Mouse (Mus musculus) cerebellum, adult 9-10 months (tissue): ENCODE measurements around the gene Il1b.

Experiments
- DNase-seq: peaks from one replicate; pipeline ENCODE4 v3.0.0; 2022

Il1b gene

GRCm38 (mm10) chr2:129371039-129371438, at the start of gene Il1b:
TSS of gene Il1b (minus strand) at chr2:129371139.
- DNase-seq = no peak

DNA sequence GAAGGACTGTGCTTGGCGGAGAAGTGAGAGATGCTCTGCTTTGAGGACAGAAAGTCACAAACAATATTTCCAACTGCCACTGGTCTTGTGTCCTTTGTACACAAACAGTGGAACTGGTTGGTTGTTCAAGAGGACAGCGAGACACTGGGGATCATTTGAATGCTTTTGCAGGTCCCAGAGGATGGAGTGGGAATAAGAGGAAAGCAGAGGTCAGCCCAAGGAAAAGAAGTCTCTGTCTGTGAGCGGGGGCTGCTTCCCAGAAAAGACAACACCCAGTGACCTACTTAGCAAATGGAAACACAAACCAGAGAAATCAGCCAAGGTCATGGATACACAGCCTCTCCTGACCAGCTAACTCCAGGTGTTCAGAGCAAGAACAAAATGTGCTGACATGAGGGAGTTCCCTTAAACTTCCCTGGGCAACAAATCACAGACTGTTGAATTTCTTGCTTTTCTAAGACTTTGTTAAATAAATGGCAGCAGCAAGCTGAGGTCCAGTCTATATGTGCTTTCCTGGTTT, 48.5 kb upstream of the Il1b start:
- DNase-seq = no peak

DNA sequence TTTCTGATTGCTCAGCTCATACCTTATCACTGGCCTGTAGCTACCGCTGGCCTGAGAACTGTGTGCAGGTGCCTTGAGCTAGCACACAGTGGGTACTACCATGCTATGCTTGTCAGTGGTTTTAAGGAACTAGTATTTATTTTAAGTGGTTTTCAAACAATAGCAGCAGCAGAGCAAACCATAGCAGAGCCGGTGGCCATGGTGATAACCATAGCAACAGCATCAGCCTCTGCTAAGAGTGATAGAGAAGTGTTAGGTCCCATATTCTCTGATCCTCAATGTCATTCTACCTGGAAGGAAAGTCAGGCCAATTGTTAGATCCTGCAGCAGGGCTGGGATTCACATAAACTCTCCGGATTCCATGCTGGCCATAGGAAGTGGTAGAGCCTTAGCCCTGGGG, 43.7 kb upstream of the Il1b start:
- no peak for DNase-seq

DNA sequence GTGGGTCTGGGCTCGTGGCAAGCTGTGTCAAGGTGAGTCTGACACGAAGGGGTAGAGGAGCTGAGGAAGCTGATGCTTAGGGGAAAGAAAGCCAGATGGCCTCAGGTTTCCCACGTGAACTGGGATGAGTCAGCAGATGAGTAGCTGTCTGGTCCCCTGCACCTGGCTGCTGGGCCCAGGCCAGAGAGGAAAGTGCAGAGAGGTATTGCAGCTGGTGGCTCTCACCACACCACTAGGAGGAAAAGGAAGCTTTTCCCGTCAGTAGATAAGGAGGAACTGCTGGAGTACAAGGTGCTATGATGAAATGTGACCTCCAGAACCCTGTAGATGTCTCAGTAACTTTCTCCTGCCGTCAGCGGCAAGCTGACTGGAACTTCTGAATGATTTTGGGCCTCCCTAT, 42.5 kb upstream of the Il1b start:
- DNase-seq = no peak

GRCm38 (mm10) chr2:129411651-129412050, 40.7 kb upstream of the Il1b start:
- no peak for DNase-seq

DNA sequence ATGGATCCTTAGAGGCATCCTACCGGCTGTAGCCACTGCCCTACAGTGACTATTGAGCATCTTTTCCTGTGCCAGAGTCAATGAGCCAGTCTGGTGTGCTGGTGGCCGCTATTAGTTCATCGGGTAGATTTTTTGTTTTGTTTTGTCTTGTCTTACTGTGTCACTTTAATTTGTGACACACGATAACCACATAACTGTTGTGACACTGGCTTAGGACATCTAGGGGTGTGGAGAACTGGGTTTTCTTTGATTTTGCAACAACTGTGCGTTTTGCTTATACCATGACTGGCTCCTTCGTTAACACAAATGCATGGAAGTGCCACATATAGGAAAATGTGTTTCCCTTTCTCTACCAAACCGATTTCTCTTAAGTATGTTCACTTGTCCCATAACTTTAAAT, 39.4 kb upstream of the Il1b start:
- no peak for DNase-seq

DNA sequence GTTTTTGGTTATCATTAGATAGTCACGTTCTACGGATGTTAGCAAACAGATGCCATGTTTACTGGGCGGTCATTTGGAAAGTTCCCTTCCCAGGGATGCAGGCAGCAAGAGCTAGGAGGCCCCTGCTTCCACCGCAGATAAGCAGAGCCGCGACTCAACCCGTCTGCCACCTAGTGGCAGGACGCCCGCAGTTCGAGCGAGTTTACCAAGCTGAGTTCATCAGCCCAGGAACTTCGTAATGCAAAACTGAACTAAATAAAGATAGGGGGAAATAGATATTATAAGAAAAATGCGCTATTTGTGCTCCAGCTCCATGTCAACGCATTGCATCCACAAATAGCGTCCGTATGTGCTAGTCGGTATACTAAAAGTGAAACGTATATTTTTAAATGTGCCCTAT, 37.5 kb upstream of the Il1b start:
- peak; percentile 52 for DNase-seq

GRCm38 (mm10) chr2:129407596-129407995, 36.7 kb upstream of the Il1b start:
- DNase-seq = no peak

DNA sequence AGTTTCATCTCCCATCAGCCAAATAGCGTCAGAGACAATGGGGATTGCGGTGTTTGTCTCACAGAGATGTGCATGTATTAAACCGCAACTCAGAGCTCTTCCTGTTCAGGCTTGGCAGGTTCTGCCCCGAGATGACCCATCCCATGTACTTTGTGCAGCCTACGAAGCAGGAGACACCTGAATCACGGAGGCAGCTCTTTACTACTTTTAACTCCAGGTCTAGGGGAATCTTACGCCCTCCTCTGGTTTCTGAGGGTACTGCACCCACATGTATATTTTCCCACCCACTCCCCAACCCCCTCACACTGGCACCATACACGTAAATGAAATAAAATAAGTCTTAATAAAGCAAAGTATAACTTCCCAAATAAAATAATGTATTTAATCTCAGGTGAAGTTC, 35.6 kb upstream of the Il1b start:
- no peak for DNase-seq

- no peak for DNase-seq
Observed at GRCm38 (mm10) chr2:129403786-129404185, 32.8 kb upstream of the Il1b start.

DNA sequence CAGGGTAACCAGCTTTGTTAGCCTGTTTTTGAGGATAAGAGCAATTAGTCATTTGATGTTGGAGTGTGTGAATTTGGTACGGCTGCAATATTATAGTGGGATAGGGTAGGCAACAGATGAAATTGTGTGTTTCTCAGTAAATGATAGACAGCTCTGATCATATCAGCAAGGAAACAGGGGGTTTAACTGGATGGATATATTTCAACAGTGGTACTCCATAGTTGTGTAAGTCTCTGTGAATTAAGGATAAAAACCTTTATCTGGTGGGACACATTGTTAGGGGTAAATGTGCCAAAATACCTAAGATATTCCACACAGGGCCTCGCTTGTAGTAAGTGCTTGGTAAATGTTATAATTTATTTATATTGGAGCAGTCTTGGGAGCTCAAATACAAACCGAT, 31.4 kb upstream of the Il1b start:
- no peak for DNase-seq

- no peak for DNase-seq
Observed at GRCm38 (mm10) chr2:129401803-129402202, 30.9 kb upstream of the Il1b start.

- DNase-seq = no peak
Observed at GRCm38 (mm10) chr2:129398176-129398575, 27.2 kb upstream of the Il1b start.

- DNase-seq = peak; percentile 4
Observed at GRCm38 (mm10) chr2:129393524-129393923, 22.6 kb upstream of the Il1b start.

- DNase-seq = no peak
Observed at GRCm38 (mm10) chr2:129390161-129390560, 19.2 kb upstream of the Il1b start.

- DNase-seq = no peak
Observed at GRCm38 (mm10) chr2:129389323-129389722, 18.4 kb upstream of the Il1b start.

DNA sequence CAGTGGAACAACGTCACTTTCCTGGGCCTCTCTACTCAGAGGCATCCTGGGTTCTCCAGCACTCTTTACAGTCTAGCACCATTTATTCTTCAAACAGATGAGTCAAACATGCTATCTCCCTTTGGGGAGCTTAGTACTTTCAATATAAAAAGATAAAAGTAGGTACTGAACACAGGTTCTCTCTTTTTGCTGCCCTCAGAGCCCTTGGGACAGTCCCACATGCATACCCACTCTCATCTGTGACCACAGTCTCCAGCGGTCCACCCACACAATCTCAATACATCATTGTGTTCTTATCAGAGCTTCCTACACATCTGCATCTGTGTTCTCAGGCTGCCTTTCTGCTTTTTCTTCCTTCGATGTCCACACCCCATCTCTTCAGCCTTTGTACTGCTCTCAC, 14.4 kb upstream of the Il1b start:
- no peak for DNase-seq

DNA sequence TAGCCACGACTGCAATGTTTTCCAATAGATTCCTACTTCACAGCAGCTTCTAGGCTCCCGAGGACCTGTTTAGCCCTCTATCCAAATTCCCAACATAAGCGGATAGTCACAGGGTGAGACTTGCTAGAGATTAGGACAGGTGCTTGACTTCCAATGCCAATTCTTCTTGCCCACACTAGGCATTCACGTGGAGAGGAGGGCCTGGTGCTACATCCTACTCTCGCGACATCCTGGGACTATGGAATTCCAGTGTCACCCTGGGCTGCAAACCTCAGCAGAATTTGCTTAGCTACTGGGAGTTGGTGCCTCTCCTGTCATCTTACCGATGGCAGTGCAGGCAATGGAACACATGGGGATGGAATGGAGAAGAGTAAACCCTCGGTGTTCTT, 13.3 kb upstream of the Il1b start:
- DNase-seq = no peak

GRCm38 (mm10) chr2:129383512-129384271, 12.8 kb upstream of the Il1b start:
- DNase-seq = no peak

GRCm38 (mm10) chr2:129380746-129381474, 10.0 kb upstream of the Il1b start:
- no peak for DNase-seq

DNA sequence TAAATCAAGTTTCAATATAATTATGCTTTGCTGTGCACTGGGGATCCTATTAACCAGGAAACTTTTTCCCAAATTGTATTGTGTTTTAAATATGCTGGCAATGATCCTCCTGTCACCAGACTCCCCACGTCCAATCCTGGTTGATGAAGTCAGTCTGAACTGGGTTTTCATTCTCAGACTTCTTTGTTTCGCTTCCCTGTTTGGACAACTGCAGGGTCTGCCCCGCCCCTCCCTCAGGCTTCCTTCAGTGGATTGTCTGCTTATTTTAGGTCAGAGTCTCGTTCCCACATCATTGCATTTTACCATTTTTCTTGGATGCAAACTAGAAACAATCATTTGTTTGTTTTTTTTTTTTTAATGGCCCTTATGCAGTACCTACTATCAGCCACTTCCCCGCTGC, 9.3 kb upstream of the Il1b start:
- no peak for DNase-seq

GRCm38 (mm10) chr2:129373307-129373706, 2.4 kb upstream of the Il1b start:
- DNase-seq = no peak

DNA sequence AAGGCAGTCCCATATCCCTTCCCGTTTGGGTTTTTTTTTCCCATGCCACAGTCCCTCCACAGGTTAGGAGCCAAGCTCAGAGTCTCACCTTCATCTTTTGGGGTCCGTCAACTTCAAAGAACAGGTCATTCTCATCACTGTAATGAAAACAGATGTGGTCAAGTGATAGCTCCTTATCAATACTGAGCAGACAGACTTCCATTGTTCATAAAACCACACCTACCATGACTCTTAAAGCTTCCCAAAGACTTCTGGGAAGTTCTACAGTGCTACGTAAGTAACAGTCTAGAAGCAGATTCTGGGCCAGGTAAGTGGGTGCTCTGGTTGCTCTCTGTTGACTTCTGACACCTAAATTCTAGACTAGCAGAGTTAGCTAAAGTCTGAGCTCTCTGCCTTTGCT, 1.3 kb downstream of the Il1b start:
- DNase-seq = no peak

GRCm38 (mm10) chr2:129368795-129369194, 2.1 kb downstream of the Il1b start:
- DNase-seq = no peak
